19 mouse cellular contexts compared by ENCODE assay signal in genomic region chr14:117346372-117346885, GRCm38 (mm10).
"Had no signal": no experiment of that assay in that cellular context is flagged by ENCODE, and none has a peak within 500 bp of the region (broad histone marks: within the 10 kb centered on the region; RNA-seq: fewer than 3 reads in every experiment).

No protein-coding gene starts in this region.

- DNase-seq: kidney, adult 18-20 months; kidney, postnatal 25 days; layer of hippocampus, postnatal 36 days; left cerebral cortex, postnatal 4 days; liver, postnatal 0 days; lung, embryonic 14.5 days; thymus, postnatal 25 days had no signal

- H3K4me2 ChIP-seq: limb, embryonic 12.5 days; limb, embryonic 15.5 days; liver, embryonic 11.5 days; lung, embryonic 14.5 days; midbrain, embryonic 12.5 days; midbrain, embryonic 15.5 days; neural tube, embryonic 13.5 days; stomach, embryonic 15.5 days had no signal

- H3K4me1 ChIP-seq: limb, embryonic 15.5 days; midbrain, embryonic 12.5 days; midbrain, embryonic 15.5 days; stomach, embryonic 15.5 days had no signal

- H3K9ac ChIP-seq: limb, embryonic 12.5 days; limb, embryonic 15.5 days; liver, embryonic 14.5 days; liver, postnatal 0 days; lung, embryonic 14.5 days; midbrain, embryonic 12.5 days; midbrain, embryonic 15.5 days; neural tube, embryonic 13.5 days; stomach, embryonic 15.5 days had no signal

- H3K27ac ChIP-seq: kidney, postnatal 0 days; left cerebral cortex, adult 2 months; limb, embryonic 12.5 days; limb, embryonic 15.5 days; liver, embryonic 14.5 days; macrophage; midbrain, embryonic 12.5 days; midbrain, embryonic 15.5 days; neural tube, embryonic 13.5 days; stomach, embryonic 15.5 days had no signal

- H3K4me3 ChIP-seq: left cerebral cortex, adult 2 months; limb, embryonic 12.5 days; limb, embryonic 15.5 days; midbrain, embryonic 12.5 days; midbrain, embryonic 15.5 days; neural tube, embryonic 13.5 days; stomach, embryonic 15.5 days had no signal

- H3K36me3 ChIP-seq: limb, embryonic 15.5 days; midbrain, embryonic 15.5 days; neural tube, embryonic 13.5 days; stomach, embryonic 15.5 days had no signal

- ATAC-seq: liver, postnatal 0 days; lung, postnatal 0 days; midbrain, embryonic 15.5 days had no signal

- H3K27me3 ChIP-seq: limb, embryonic 12.5 days; limb, embryonic 15.5 days; midbrain, embryonic 12.5 days; midbrain, embryonic 15.5 days; neural tube, embryonic 13.5 days; stomach, embryonic 15.5 days had no signal

- H3K9me3 ChIP-seq: limb, embryonic 12.5 days; limb, embryonic 15.5 days; midbrain, embryonic 12.5 days; midbrain, embryonic 15.5 days; neural tube, embryonic 13.5 days; stomach, embryonic 15.5 days had no signal
